Mouse (Mus musculus): ENCODE results near the gene Ythdf1.

Gene Ythdf1

GRCm38 (mm10) chr2:180905556-180906221 is 15.1 kb downstream of the Ythdf1 start:
- no peak for DNase-seq

GRCm38 (mm10) chr2:180904435-180905208 is 16.1 kb downstream of the Ythdf1 start:
- DNase-seq: no peak

GRCm38 (mm10) chr2:180902086-180902485 is 18.7 kb downstream of the Ythdf1 start:
- no peak for DNase-seq

- no peak for DNase-seq
Measured at GRCm38 (mm10) chr2:180897857-180898256, 22.9 kb downstream of the Ythdf1 start.

GRCm38 (mm10) chr2:180896819-180897625 is 23.7 kb downstream of the Ythdf1 start:
- DNase-seq: no peak

- no peak for DNase-seq
Measured at GRCm38 (mm10) chr2:180895837-180896525, 24.8 kb downstream of the Ythdf1 start.

- no peak for DNase-seq
Measured at GRCm38 (mm10) chr2:180895321-180895720, 25.4 kb downstream of the Ythdf1 start.

GRCm38 (mm10) chr2:180894734-180895133 is 26.0 kb downstream of the Ythdf1 start:
- DNase-seq: peak; percentile 55

- DNase-seq: peak; percentile 51
Measured at GRCm38 (mm10) chr2:180894029-180894623, 26.6 kb downstream of the Ythdf1 start.

- no peak for DNase-seq
Measured at GRCm38 (mm10) chr2:180893537-180894028, 27.2 kb downstream of the Ythdf1 start.

GRCm38 (mm10) chr2:180892841-180893521 is 27.8 kb downstream of the Ythdf1 start:
- DNase-seq: no peak

- DNase-seq: no peak
Measured at GRCm38 (mm10) chr2:180891835-180892323, 28.9 kb downstream of the Ythdf1 start.

GRCm38 (mm10) chr2:180891075-180891834 is 29.5 kb downstream of the Ythdf1 start:
- no peak for DNase-seq

GRCm38 (mm10) chr2:180890422-180891074 is 30.2 kb downstream of the Ythdf1 start:
- DNase-seq: no peak

- no peak for DNase-seq
Measured at GRCm38 (mm10) chr2:180889921-180890280, 30.8 kb downstream of the Ythdf1 start.

GRCm38 (mm10) chr2:180889271-180889920 is 31.4 kb downstream of the Ythdf1 start:
- DNase-seq: no peak

- DNase-seq: no peak
Measured at GRCm38 (mm10) chr2:180885270-180885669, 35.5 kb downstream of the Ythdf1 start.

GRCm38 (mm10) chr2:180881281-180881680 is 39.5 kb downstream of the Ythdf1 start:
- no peak for DNase-seq

- no peak for DNase-seq
Measured at GRCm38 (mm10) chr2:180879365-180880067, 41.2 kb downstream of the Ythdf1 start.
